Mouse (Mus musculus): Measurements from ENCODE around the gene Olfr1201. TPM values are rescaled to one million over a fixed set of nuclear protein-coding genes. Genes with fewer than 3 reads are reported as not detected.

Gene Olfr1201
- polyA plus RNA-seq (2012; ENCODE audit: insufficient read depth, insufficient read length, low replicate concordance, missing spikeins), result not detected in 2 replicates

DNA sequence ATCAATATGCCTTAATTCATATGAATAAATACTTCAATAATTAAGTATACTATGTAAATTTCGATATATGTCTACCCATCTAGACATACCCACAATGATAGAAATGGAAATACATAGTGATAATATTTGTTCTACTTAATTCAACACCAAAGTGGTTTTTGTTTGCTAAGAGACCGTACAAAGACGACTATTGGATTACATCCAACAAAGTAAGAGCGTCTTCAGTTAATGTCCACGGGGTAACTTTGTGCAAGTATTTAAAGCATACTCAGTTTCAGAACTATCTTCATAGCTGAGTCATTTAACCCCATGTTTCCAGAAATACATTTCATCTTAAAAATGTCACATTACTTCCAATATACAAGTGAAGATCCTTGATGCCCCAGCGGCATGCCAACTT is at the start of gene Olfr1201:
Olfr1201 (plus strand) TSS at position 301 of the 400 bp plus-strand sequence.
- TF ChIP-seq POLR2A (IDR thresholded peaks at IDR 0.05; ENCODE audit: insufficient read depth, low read depth, low read length) (no peak), CTCF (IDR thresholded peaks at IDR 0.05; ENCODE audit: insufficient read depth, low read depth, low read length) (no peak)
- no peaks in the 10 kb centered on the region for H3K4me1 ChIP-seq (ENCODE audit: control insufficient read depth, insufficient read depth, low read length)
- H3K4me3 ChIP-seq (ENCODE audit: insufficient read depth, low read depth, low read length), result no peak within 1 kb of the TSS
- no peak within 1 kb of the TSS for H3K27ac ChIP-seq (ENCODE audit: insufficient read depth, low read depth, low read length)
- 82% methylated on average over 6 of the region's 6 CpGs for WGBS

DNA sequence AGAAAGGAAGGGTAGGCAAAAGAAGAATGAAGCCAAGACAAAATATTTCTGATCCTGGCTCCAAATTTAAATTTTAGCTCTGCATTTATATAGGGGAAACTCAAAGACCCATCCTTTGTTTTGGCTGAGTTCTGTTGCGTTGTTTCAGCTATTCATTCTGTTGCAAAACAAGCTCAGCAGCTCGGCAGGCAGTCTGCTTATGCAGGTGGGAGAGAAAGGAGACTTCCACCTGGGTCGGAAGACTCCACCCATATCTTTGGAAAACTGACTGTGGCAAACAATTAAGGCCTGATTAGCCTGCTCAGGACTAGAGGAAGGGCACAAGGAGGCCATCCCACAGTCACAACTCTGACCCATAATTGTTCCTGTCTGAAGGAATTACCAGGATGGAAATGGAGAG is 49.5 kb upstream of the Olfr1201 start:
- H3K4me1 ChIP-seq (ENCODE audit: control insufficient read depth, insufficient read depth, low read length), result no peaks in the 10 kb centered on the region
- 70% methylated on average over 3 of the region's 3 CpGs for WGBS
- no peak overlapping the region for H3K27ac ChIP-seq (ENCODE audit: insufficient read depth, low read depth, low read length)
- no peak for TF ChIP-seq CTCF (IDR thresholded peaks at IDR 0.05; ENCODE audit: insufficient read depth, low read depth, low read length)
- TF ChIP-seq POLR2A (IDR thresholded peaks at IDR 0.05; ENCODE audit: insufficient read depth, low read depth, low read length), result no peak
- no peak overlapping the region for H3K4me3 ChIP-seq (ENCODE audit: insufficient read depth, low read depth, low read length)

- no peak within 1 kb of the TSS for H3K27ac ChIP-seq (ENCODE audit: insufficient read depth, low read depth, low read length)
- WGBS, result 95% methylated on average over 2 of the region's 2 CpGs
- no peaks in the 10 kb centered on the region for H3K4me1 ChIP-seq (ENCODE audit: control insufficient read depth, insufficient read depth, low read length)
- TF ChIP-seq CTCF (IDR thresholded peaks at IDR 0.05; ENCODE audit: insufficient read depth, low read depth, low read length), result no peak
- TF ChIP-seq POLR2A (IDR thresholded peaks at IDR 0.05; ENCODE audit: insufficient read depth, low read depth, low read length), result no peak
- H3K4me3 ChIP-seq (ENCODE audit: insufficient read depth, low read depth, low read length), result no peak within 1 kb of the TSS
Observed at GRCm38 (mm10) chr2:88751270-88751669, 41.6 kb upstream of the Olfr1201 start, which contains the start of gene Olfr1198. Gene Olfr1198 (minus strand): TSS chr2:88751370.

DNA sequence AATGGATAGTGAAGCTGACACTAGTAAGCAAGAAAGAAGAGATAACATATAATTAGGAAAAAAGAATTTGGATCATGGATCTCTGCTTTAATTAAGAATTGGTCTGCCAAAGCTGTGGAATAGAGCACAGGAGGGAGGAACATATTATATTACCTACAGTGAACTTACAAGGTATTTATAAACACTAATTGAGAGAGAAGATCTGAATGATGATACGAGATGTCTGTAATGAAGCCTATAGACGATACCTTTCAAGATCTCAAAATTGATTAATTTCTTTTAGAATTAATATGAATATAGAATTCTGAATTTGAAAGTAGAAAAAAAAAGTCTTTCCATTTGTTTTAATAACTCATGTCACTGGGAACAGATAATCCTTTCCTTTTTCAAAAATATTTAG is 32.5 kb upstream of the Olfr1201 start, which contains the start of gene Olfr1199:
Olfr1199 (minus strand) TSS at position 101 of the 400 bp plus-strand sequence.
- no peak within 1 kb of the TSS for H3K4me3 ChIP-seq (ENCODE audit: insufficient read depth, low read depth, low read length)
- no peaks in the 10 kb centered on the region for H3K4me1 ChIP-seq (ENCODE audit: control insufficient read depth, insufficient read depth, low read length)
- 90% methylated on average over 2 of the region's 2 CpGs for WGBS
- no peak within 1 kb of the TSS for H3K27ac ChIP-seq (ENCODE audit: insufficient read depth, low read depth, low read length)
- TF ChIP-seq POLR2A (IDR thresholded peaks at IDR 0.05; ENCODE audit: insufficient read depth, low read depth, low read length) (no peak), CTCF (IDR thresholded peaks at IDR 0.05; ENCODE audit: insufficient read depth, low read depth, low read length) (no peak)

- Histone ChIP-seq H3K27ac (ENCODE audit: insufficient read depth, low read depth, low read length) (no peak within 1 kb of the TSS), H3K4me1 (ENCODE audit: control insufficient read depth, insufficient read depth, low read length) (no peaks in the 10 kb centered on the region), H3K4me3 (ENCODE audit: insufficient read depth, low read depth, low read length) (no peak within 1 kb of the TSS)
- WGBS, result 77% methylated on average over 2 of the region's 2 CpGs
- TF ChIP-seq POLR2A (IDR thresholded peaks at IDR 0.05; ENCODE audit: insufficient read depth, low read depth, low read length) (no peak), CTCF (IDR thresholded peaks at IDR 0.05; ENCODE audit: insufficient read depth, low read depth, low read length) (no peak)
Observed at GRCm38 (mm10) chr2:88770388-88770787, 22.4 kb upstream of the Olfr1201 start, which contains the start of gene Olfr1200. Gene Olfr1200 (minus strand): TSS chr2:88770488.

- no peaks in the 10 kb centered on the region for H3K4me1 ChIP-seq (ENCODE audit: control insufficient read depth, insufficient read depth, low read length)
- no peak for TF ChIP-seq POLR2A (IDR thresholded peaks at IDR 0.05; ENCODE audit: insufficient read depth, low read depth, low read length)
- TF ChIP-seq CTCF (IDR thresholded peaks at IDR 0.05; ENCODE audit: insufficient read depth, low read depth, low read length), result no peak
- WGBS, result 80% methylated on average over 1 of the region's 1 CpGs
- H3K27ac ChIP-seq (ENCODE audit: insufficient read depth, low read depth, low read length), result no peak within 1 kb of the TSS
- H3K4me3 ChIP-seq (ENCODE audit: insufficient read depth, low read depth, low read length), result no peak within 1 kb of the TSS
Observed at GRCm38 (mm10) chr2:88814196-88814595, 21.4 kb downstream of the Olfr1201 start, which contains the start of gene Olfr1202. Gene Olfr1202 (plus strand): TSS chr2:88814496.

DNA sequence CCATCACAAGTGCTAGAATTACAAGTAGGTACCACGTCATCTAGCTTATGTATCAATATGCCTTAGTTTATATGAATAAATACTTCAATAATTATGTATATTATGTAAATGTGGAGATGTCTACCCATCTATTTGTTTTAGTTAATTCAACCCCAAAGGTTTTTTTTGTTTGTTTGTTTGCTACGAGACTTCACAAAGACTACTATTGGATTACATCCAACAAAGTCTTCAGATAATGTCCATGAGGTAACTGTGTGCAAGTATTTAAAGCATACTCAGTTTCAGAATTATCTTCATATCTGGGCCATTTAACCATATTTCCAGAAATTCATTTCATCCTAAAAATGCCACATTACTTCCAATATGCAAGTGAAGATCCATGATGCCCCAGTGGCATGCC is 36.6 kb downstream of the Olfr1201 start, which contains the start of gene Olfr1205:
Olfr1205 (plus strand) TSS at position 301 of the 400 bp plus-strand sequence.
- Histone ChIP-seq H3K4me1 (ENCODE audit: control insufficient read depth, insufficient read depth, low read length) (no peaks in the 10 kb centered on the region), H3K4me3 (ENCODE audit: insufficient read depth, low read depth, low read length) (no peak within 1 kb of the TSS), H3K27ac (ENCODE audit: insufficient read depth, low read depth, low read length) (no peak within 1 kb of the TSS)
- 82% methylated on average over 2 of the region's 2 CpGs for WGBS
- TF ChIP-seq CTCF (IDR thresholded peaks at IDR 0.05; ENCODE audit: insufficient read depth, low read depth, low read length) (no peak), POLR2A (IDR thresholded peaks at IDR 0.05; ENCODE audit: insufficient read depth, low read depth, low read length) (no peak)

DNA sequence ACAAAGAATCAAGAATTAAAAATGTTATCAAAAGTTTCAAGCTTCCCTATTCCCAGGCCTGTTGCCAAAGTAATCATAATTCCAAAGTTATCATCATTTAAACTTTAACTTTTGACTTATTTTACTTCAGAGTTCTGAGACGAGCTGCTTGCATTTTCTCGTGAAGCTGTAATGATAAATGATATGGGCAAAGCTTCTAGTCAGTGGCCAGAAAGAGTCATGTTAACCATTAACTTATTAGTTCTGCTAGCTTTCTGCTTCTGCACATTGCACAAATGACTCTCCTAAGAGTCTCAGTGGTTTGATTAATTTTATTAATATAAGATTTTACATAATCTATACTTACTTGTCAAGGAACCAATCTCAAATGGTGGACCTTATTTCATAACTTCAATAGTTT is 45.6 kb downstream of the Olfr1201 start:
- 89% methylated on average over 2 of the region's 2 CpGs for WGBS
- H3K27ac ChIP-seq (ENCODE audit: insufficient read depth, low read depth, low read length), result no peak overlapping the region
- H3K4me1 ChIP-seq (ENCODE audit: control insufficient read depth, insufficient read depth, low read length), result no peaks in the 10 kb centered on the region
- no peak for TF ChIP-seq CTCF (IDR thresholded peaks at IDR 0.05; ENCODE audit: insufficient read depth, low read depth, low read length)
- TF ChIP-seq POLR2A (IDR thresholded peaks at IDR 0.05; ENCODE audit: insufficient read depth, low read depth, low read length), result no peak
- no peak overlapping the region for H3K4me3 ChIP-seq (ENCODE audit: insufficient read depth, low read depth, low read length)

Other genes with a start within 250 kb of the Olfr1201 start
- not detected in 2 replicates for gene Olfr1188, start 236.1 kb upstream of the Olfr1201 start, polyA plus RNA-seq (2012; ENCODE audit: insufficient read depth, insufficient read length, low replicate concordance, missing spikeins)
- not detected in 2 replicates for gene Olfr1189, start 206.6 kb upstream of the Olfr1201 start, polyA plus RNA-seq (2012; ENCODE audit: insufficient read depth, insufficient read length, low replicate concordance, missing spikeins)
- gene Olfr1191-ps1, start 152.5 kb upstream of the Olfr1201 start, polyA plus RNA-seq (2012; ENCODE audit: insufficient read depth, insufficient read length, low replicate concordance, missing spikeins), result not detected in 2 replicates
- 63.7 TPM in 1 of 2 replicates, not detected in the other for gene Olfr1192-ps1, start 144.5 kb upstream of the Olfr1201 start, polyA plus RNA-seq (2012; ENCODE audit: insufficient read depth, insufficient read length, low replicate concordance, missing spikeins)
- gene Olfr1193, start 117.4 kb upstream of the Olfr1201 start, polyA plus RNA-seq (2012; ENCODE audit: insufficient read depth, insufficient read length, low replicate concordance, missing spikeins), result not detected in 2 replicates
- gene Olfr1195, start 103.8 kb upstream of the Olfr1201 start, polyA plus RNA-seq (2012; ENCODE audit: insufficient read depth, insufficient read length, low replicate concordance, missing spikeins), result not detected in 2 replicates
- gene Olfr1196, start 88.4 kb upstream of the Olfr1201 start, polyA plus RNA-seq (2012; ENCODE audit: insufficient read depth, insufficient read length, low replicate concordance, missing spikeins), result not detected in 2 replicates
- not detected in 2 replicates for gene Olfr1197, start 60.7 kb upstream of the Olfr1201 start, polyA plus RNA-seq (2012; ENCODE audit: insufficient read depth, insufficient read length, low replicate concordance, missing spikeins)
- gene Olfr1198, start 41.7 kb upstream of the Olfr1201 start, polyA plus RNA-seq (2012; ENCODE audit: insufficient read depth, insufficient read length, low replicate concordance, missing spikeins), result not detected in 2 replicates
- not detected in 2 replicates for gene Olfr1199, start 32.6 kb upstream of the Olfr1201 start, polyA plus RNA-seq (2012; ENCODE audit: insufficient read depth, insufficient read length, low replicate concordance, missing spikeins)
- gene Olfr1200, start 22.5 kb upstream of the Olfr1201 start, polyA plus RNA-seq (2012; ENCODE audit: insufficient read depth, insufficient read length, low replicate concordance, missing spikeins), result not detected in 2 replicates
- not detected in 2 replicates for gene Olfr1202, start 21.5 kb downstream of the Olfr1201 start, polyA plus RNA-seq (2012; ENCODE audit: insufficient read depth, insufficient read length, low replicate concordance, missing spikeins)
- not detected in 2 replicates for gene Olfr1205, start 36.7 kb downstream of the Olfr1201 start, polyA plus RNA-seq (2012; ENCODE audit: insufficient read depth, insufficient read length, low replicate concordance, missing spikeins)
- not detected in 2 replicates for gene Olfr1204, start 56.3 kb downstream of the Olfr1201 start, polyA plus RNA-seq (2012; ENCODE audit: insufficient read depth, insufficient read length, low replicate concordance, missing spikeins)
- gene Olfr1206, start 70.2 kb downstream of the Olfr1201 start, polyA plus RNA-seq (2012; ENCODE audit: insufficient read depth, insufficient read length, low replicate concordance, missing spikeins), result not detected in 2 replicates
- gene Olfr1208, start 109.3 kb downstream of the Olfr1201 start, polyA plus RNA-seq (2012; ENCODE audit: insufficient read depth, insufficient read length, low replicate concordance, missing spikeins), result not detected in 2 replicates
- gene Olfr1209, start 122.1 kb downstream of the Olfr1201 start, polyA plus RNA-seq (2012; ENCODE audit: insufficient read depth, insufficient read length, low replicate concordance, missing spikeins), result not detected in 2 replicates
- gene Olfr1211, start 145.1 kb downstream of the Olfr1201 start, polyA plus RNA-seq (2012; ENCODE audit: insufficient read depth, insufficient read length, low replicate concordance, missing spikeins), result not detected in 2 replicates
- gene Olfr1212, start 160.9 kb downstream of the Olfr1201 start, polyA plus RNA-seq (2012; ENCODE audit: insufficient read depth, insufficient read length, low replicate concordance, missing spikeins), result not detected in 2 replicates
- gene Gm13762, start 187.2 kb downstream of the Olfr1201 start, polyA plus RNA-seq (2012; ENCODE audit: insufficient read depth, insufficient read length, low replicate concordance, missing spikeins), result not detected in 2 replicates
- gene Olfr1214, start 199.6 kb downstream of the Olfr1201 start, polyA plus RNA-seq (2012; ENCODE audit: insufficient read depth, insufficient read length, low replicate concordance, missing spikeins), result not detected in 2 replicates
- gene Olfr1215, start 213.9 kb downstream of the Olfr1201 start, polyA plus RNA-seq (2012; ENCODE audit: insufficient read depth, insufficient read length, low replicate concordance, missing spikeins), result not detected in 2 replicates
- not detected in 2 replicates for gene Olfr1216, start 225.3 kb downstream of the Olfr1201 start, polyA plus RNA-seq (2012; ENCODE audit: insufficient read depth, insufficient read length, low replicate concordance, missing spikeins)
- not detected in 2 replicates for gene Olfr1217, start 239.0 kb downstream of the Olfr1201 start, polyA plus RNA-seq (2012; ENCODE audit: insufficient read depth, insufficient read length, low replicate concordance, missing spikeins)